Mouse (Mus musculus) heart, postnatal 10 days (tissue): ENCODE measurements around the gene Ap1s2. TPM values are rescaled to one million over a fixed set of nuclear protein-coding genes. Genes with fewer than 3 reads are reported as not detected.

ENCODE experiments used
- DNase-seq, 2 experiments: peaks; one replicate each; pipeline ENCODE4 v3.0.0; 2021
- intact Hi-C: fragments of 180-260 bp; cut with DNase I; formaldehyde crosslinking; loops from one replicate; pipeline ENCODE4 v1.15.1; 2025
- total RNA-seq, 2 experiments: library from RNA; stranded (reverse); gene quantifications; 2 replicates each; pipeline ENCODE4 v1.2.3; 2021

Gene Ap1s2
- 10 to 100 TPM; 17.7 to 22.8 TPM for total RNA-seq

GRCm38 (mm10) chrX:163908337-163909250, at the start of gene Ap1s2:
TSS of gene Ap1s2 (plus strand) at chrX:163909017.
- intact Hi-C loops = loop anchor here (2.0 kb wide), 1 partner anchor 50 kb away; the partner anchor contains the start of gene Zrsr2
- DNase-seq = peak; percentile 94 to 95

- intact Hi-C loops = no loop called here
- no peak for DNase-seq
Observed at GRCm38 (mm10) chrX:163867711-163868379, 41.0 kb upstream of the Ap1s2 start.

DNA sequence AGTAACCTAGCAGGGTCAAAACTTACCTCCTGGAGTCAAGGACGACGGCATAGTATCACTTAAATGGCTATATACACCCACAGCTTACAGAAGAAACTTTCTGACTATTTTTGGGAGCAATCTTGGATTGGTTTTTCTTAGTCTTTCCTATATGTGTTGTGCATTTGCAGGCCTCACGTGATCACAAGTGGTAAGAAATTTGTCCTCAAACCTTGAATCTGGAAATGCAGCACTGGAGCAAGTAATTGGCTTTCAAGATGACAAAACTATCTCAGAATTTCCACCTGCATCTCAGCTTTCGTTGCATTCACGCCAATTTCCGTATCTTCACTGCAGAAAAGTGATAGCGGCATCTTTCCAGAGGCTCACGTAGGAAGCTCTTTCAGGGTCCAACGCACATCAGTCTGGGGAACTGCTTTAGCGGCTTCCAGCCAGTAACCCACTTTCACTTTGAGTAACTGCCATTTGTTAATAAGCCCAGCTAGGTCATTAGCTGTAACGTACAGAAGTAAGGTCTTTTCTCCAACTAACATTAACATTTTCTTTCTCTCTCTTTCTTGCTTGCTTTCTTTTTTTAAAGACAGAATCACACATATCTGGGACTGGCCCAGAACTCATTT, 40.0 kb upstream of the Ap1s2 start:
- no peak for DNase-seq
- intact Hi-C loops = no loop called here

GRCm38 (mm10) chrX:163875932-163876331, 32.9 kb upstream of the Ap1s2 start:
- intact Hi-C loops = no loop called here
- no peak for DNase-seq

- intact Hi-C loops = no loop called here
Observed at GRCm38 (mm10) chrX:163876636-163877035, 32.2 kb upstream of the Ap1s2 start.

GRCm38 (mm10) chrX:163879039-163879438, 29.8 kb upstream of the Ap1s2 start:
- intact Hi-C loops = no loop called here
- DNase-seq = peak in 1 of 2 experiments; percentile 15

More at GRCm38 (mm10) chrX:163876636-163877035, 32.2 kb upstream of the Ap1s2 start:
- no peak for DNase-seq

DNA sequence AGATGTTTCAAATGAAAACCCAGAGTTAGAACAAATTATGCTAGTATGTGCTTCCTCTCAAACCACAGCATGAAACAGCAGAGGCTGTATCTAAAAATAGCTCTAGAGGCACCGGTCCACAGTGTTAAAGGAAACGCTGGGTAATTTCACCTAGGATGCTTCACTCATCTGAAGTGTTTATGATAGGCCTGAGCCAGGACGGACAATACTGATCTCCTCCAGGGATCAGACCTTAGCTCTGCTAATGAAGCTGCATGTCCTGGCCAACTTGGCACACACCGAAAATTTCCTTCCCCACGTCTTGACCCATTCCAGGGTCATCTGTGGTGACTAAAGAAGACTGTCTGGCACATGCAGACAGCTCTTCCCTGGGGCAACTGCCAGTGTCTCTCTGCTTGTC, 29.4 kb upstream of the Ap1s2 start:
- intact Hi-C loops = no loop called here
- DNase-seq = peak; percentile 19 to 24

DNA sequence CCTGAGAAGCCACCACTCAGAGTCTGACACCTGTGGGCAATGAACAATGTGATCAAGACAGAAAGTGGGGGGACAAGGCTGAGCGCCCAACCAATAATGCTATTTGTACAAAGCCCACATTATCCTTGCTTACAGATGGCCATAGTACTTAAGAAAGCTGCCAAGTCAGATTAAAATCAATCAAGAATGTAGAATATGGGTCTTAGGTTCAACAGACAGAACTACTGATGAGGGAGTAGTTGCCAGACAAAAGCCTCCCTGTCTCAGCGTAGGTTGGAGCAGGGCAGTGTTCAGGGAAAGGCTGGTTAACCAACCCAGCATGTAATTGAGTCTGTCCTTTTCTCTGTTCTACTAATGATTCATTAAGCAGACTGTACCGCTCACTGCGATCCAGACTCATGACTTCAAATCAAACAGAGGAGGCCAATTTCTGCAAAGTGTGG, 23.3 kb upstream of the Ap1s2 start:
- intact Hi-C loops = no loop called here
- no peak for DNase-seq

GRCm38 (mm10) chrX:163897354-163897753, 11.5 kb upstream of the Ap1s2 start:
- DNase-seq = no peak
- intact Hi-C loops = no loop called here

DNA sequence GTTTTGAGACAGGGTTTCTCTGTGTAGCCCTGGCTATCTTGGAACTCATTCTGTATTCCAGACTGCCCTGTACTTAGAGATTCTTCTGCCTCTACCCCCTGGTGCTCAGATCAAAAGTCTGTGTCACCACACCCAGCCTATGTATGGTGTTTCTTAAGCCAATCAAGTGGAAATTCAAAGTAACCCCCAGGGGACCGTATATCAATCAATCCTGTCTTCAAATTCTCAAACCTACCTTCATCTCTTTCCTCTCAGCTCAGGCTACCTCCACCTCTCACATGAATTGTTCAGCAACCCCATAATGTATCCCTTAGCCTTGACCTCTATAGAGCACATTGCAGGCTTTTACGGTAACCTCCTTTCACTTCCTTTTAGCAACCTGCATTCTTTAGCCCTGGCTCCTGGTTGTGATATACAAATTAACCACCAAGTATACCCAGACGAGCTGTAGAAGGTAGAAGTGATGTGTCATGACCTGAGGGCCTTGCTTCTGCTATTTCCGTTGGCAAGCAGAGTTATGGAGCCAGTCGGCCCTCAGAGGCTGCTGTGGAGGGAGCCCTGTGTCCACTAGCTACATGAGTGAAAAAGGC, 9.3 kb upstream of the Ap1s2 start:
- DNase-seq = no peak
- intact Hi-C loops = no loop called here

DNA sequence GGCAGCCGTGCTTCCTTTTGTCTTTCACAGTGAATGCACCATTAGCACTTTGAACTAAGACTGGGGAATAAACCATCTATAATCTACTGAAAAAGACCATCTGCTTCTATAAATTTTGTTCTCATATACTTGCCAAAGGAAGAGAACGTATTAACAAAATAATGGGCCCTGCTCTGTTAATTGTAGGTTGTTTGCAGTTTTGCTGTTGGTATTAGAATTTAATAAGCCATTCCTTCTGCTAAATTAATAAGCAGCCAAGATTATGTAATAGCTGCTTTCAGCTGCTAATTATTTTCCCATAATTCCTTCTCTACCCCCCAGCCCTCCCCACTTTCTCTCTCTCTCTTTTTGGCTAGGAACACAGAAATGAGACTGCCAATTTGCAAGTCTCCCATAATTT, 2.0 kb upstream of the Ap1s2 start:
- DNase-seq = no peak
- intact Hi-C loops = no loop called here

- intact Hi-C loops = loop anchor here (2.0 kb wide), 1 partner anchor 51 kb away; the partner anchor contains the start of gene Zrsr2
- no peak for DNase-seq
Observed at GRCm38 (mm10) chrX:163908003-163908336, 847 bp upstream of the Ap1s2 start.

DNA sequence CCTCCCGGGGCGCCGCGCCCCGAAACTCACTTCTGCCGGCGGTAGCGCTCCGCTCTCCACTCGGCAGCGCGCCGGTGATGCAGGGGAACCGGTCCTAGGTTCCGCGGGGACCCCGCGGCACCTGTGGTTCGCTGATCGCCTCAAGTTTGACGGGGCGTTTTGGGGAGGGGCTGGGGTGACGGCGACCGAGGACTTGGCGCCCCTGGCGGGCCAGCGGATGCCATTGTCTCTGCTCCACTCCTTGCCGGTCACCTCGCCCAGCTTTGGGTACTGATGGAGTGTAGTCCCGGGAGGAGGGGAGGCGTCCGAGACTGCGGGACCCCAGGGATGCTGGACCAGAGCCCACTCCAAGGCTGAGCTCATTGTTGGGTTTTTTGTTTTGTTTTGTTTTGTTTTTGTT, 564 bp downstream of the Ap1s2 start:
- intact Hi-C loops = loop anchor here (2.0 kb wide), 1 partner anchor 49 kb away; the partner anchor contains the start of gene Zrsr2
- peak; percentile 47 to 51 for DNase-seq

DNA sequence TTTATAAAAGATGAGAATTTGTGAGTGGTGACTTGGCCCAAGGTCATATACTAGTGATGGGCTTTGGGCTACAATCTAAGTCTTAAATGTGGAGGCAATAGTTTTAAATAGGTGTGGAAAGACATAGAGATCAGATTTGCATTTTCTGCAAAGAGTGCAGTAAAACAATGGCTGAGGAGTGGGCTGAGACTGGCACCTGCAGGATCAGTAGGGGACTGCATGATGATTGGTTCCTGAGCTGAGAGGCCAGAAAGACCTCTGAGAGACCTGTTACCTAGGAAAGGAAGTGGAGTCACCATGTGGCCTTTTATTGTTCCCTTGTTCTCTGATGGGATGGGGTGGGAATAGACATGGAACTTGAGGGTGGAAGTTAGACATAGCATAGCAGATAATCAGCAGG, 4.0 kb downstream of the Ap1s2 start:
- peak; percentile 10 to 33 for DNase-seq
- intact Hi-C loops = loop anchor here (5.0 kb wide), 1 partner anchor 85 kb away; no protein-coding TSS in a partner anchor

GRCm38 (mm10) chrX:163929550-163929949, 20.7 kb downstream of the Ap1s2 start:
- no peak for DNase-seq
- intact Hi-C loops = no loop called here

- intact Hi-C loops = no loop called here
Observed at GRCm38 (mm10) chrX:163934731-163935130, 25.9 kb downstream of the Ap1s2 start.

GRCm38 (mm10) chrX:163938587-163938986, 29.8 kb downstream of the Ap1s2 start:
- intact Hi-C loops = no loop called here
- DNase-seq = peak; percentile 27 to 28

More at GRCm38 (mm10) chrX:163934731-163935130, 25.9 kb downstream of the Ap1s2 start:
- no peak for DNase-seq

DNA sequence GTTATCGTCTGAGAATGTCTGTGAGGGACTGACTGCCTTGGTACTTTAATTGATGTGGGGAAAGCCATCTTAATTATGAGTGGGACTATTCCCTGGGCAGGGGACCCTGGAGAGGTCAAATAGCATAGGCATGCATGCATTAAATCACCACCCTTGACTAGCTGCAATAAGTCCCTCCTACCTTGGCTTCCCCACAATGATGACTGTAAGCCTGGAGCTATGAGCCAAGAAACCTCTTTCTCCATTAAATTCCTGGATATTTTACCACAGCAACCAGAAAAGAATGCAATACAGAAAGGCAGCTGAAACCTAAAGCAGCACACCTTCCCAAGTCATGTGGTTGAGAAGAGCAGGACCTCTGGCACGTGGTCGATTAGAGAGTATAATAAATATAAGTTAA, 35.6 kb downstream of the Ap1s2 start:
- intact Hi-C loops = no loop called here
- no peak for DNase-seq

- intact Hi-C loops = no loop called here
- no peak for DNase-seq
Observed at GRCm38 (mm10) chrX:163951618-163952017, 42.8 kb downstream of the Ap1s2 start.

DNA sequence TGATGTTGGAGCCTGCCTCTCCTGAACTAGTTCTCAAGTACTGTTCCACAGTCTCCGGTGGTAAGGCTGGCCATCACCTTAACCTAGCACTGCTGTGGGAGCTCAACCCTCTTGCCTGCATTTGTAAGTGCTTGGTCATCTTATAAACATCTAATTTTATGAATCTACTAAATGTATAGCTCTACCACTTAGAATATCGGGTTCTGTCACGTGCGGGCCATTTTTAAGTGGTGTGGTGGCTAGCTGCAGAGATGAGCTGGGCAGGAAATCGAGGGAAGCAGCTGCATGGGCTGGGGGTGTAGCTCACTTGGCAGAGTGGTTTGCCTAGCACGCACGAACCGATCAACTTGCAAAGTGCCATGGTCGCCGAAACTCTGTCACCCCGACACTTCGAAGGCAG, 48.6 kb downstream of the Ap1s2 start:
- no peak for DNase-seq
- intact Hi-C loops = loop anchor here (5.0 kb wide), 1 partner anchor 110 kb away; no protein-coding TSS in a partner anchor
